Mouse (Mus musculus) inflammation-experienced regulatory T-cells, adult 6 months (primary cell): Measurements from ENCODE around the gene Treh. TPM values are rescaled to one million over a fixed set of nuclear protein-coding genes. Genes with fewer than 3 reads are reported as not detected.

Source experiments
- polyA plus RNA-seq, 3 experiments: library from polyadenylated mRNA; unstranded; fragments of 100-300 nt; shearing (Covaris generic); gene quantifications; one replicate each; pipeline ENCODE4 v1.2.1; 2017

The Treh gene
- polyA plus RNA-seq, 3 experiments from 2014 or later, result not detected

Other genes with a start within 250 kb of the Treh start
- gene Foxr1, start 232.1 kb upstream of the Treh start, polyA plus RNA-seq, result under 1 TPM in 2 of 3 experiments, not detected in 1; 0.17 to 0.72 TPM
- gene Upk2, start 218.3 kb upstream of the Treh start, polyA plus RNA-seq, result not detected
- gene Bcl9l, start 190.4 kb upstream of the Treh start, polyA plus RNA-seq, result 10 to 100 TPM; 11.1 to 12.4 (median 12.2) TPM
- gene Cxcr5, start 111.4 kb upstream of the Treh start, polyA plus RNA-seq, result 100 to 1,000 TPM in 2 of 3 experiments, 10 to 100 TPM in 1; 62.4 to 131 (median 115) TPM
- 100 to 1,000 TPM in 1 of 3 experiments, 10 to 100 TPM in 2; 57.3 to 129 (median 66.8) TPM for gene Ddx6, start 68.3 kb upstream of the Treh start, polyA plus RNA-seq
- gene Phldb1, start 62.0 kb downstream of the Treh start, polyA plus RNA-seq, result under 1 TPM; 0.41 to 0.92 (median 0.58) TPM
- 100 to 1,000 TPM in 1 of 3 experiments, 10 to 100 TPM in 2; 64.6 to 101 (median 67.3) TPM for gene Arcn1, start 94.6 kb downstream of the Treh start, polyA plus RNA-seq
- 10 to 100 TPM; 43.4 to 67.5 (median 47.3) TPM for gene Ift46, start 94.7 kb downstream of the Treh start, polyA plus RNA-seq
- gene Tmem25, start 126.1 kb downstream of the Treh start, polyA plus RNA-seq, result under 1 TPM; 0.13 to 0.65 (median 0.46) TPM
- not detected for gene Ttc36, start 129.8 kb downstream of the Treh start, polyA plus RNA-seq
- 10 to 100 TPM; 17.8 to 38.5 (median 32.9) TPM for gene Kmt2a, start 208.1 kb downstream of the Treh start, polyA plus RNA-seq
- gene Atp5l, start 247.5 kb downstream of the Treh start, polyA plus RNA-seq, result 100 to 1,000 TPM; 468 to 593 (median 553) TPM